Mouse (Mus musculus) ovary, postnatal 10 days (tissue): ENCODE data around the gene Tmem132a.

ENCODE experiments used
- DNase-seq: peaks from one replicate; pipeline ENCODE4 v3.0.0; 2022; ENCODE audit warnings: low spot score

Gene Tmem132a

DNA sequence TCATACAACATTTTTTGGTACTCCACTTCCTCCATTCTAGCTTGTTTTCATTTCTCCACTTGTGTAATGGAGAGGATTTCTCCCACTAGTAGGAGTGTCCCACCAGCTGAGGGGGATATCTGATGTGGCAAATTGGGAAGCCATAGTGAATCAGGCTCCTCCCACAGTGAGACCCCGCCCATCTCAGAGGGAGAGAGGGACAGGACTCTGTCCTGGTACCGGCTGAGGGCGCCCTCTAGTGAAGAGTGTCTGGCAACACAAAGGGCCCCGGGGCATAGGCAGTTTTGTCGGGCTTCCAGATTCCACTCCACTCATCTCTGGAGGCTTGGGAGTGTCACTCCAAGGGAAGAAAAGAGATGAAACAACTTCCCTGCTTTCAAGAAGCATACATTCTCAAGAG lies 38.3 kb downstream of the Tmem132a start:
- DNase-seq = no peak

DNA sequence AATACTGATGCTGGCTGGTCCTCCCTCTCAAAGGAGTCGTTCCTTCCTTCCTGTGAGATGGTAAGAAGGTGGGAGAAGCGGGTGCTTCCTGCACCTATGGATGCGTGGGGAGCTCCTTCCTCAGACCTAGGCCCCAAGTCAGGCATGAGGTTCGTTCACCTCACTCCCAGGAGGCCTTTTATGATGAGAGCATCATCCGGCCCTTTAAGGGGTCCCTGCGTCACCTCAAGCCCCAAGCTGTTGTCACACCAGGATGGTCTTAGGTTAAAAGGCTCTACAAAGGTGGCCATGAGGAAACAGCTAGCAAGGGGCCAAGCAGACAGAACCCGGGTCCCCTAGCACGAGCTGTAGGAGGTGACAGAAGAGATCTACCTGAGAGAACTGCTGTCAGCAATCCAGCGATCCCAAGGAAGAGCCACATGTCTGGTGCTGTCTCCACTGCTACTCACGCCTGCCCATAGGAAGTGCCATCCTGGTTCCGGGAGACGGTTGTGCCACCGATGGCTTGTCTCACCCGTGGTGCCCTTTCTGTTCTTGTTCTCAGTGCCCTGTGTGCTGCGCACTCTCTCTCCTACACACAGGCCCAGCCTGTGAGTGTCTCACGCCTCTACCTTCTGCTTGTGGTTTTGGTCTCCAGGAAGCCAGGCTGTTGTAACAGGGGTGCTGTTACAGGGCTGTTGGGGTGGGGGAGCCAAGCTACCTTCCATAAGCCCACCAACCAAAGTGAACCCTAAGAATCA lies 40.1 kb downstream of the Tmem132a start, which contains the start of gene Cd6:
Gene Cd6 (minus strand): TSS at position 623 of the 740 bp plus-strand sequence.
- no peak for DNase-seq

DNA sequence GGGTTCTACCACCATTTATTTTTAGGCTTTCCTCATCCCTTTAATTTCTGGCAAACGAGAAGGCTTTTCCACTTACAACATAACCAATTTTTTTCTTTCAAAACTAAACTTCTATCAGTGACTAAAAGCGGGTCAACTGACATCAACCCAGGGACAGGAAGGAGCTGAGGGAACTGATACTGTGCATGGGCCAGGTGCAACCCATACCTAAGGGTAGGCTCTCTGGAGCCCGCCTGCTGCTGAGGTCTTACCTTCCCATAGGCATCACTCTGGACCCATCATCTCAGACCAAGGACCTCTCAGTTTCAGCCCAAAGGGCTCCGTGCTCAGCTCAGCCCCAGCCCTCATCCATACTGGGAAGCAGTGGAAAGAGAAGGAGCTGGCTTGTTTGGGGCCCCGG lies 41.4 kb downstream of the Tmem132a start:
- no peak for DNase-seq

DNA sequence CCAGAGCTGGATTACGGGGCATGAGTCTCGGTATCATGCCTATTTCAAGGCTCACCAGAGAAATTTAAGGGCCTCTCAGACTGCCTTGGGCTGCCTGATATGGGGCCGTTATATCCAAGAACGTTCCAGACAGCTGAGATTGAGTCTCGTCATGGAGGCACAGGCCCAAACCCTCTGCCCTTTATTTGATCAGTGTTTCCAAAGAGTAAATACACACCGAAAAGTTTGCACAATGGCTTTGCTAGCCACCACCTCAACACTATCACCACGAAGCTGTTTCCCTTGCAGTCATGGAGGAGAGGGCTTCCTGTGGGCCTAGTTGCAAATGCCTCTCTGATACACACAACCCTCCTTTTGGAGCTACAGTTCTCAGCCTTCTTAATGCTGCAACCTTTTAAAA lies 45.7 kb downstream of the Tmem132a start:
- no peak for DNase-seq

DNA sequence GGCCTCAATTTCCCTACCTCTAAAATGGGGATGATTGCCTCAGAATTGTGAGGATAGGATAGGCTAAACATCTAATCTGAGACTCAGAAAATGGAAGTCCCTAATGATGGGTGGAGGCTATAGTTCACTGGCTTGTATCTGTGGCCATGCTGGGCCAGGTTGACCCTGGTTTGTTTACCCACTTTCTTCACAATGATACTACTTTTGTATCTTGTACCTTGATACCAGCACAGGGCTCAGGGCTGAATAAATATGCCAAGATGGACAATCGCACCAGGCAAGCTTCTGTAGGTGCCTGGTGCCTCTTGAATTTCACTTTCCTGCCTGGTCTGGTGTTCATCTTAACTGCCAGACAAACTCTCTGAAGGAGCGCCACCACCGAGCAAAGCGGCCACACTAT lies 47.2 kb downstream of the Tmem132a start:
- no peak for DNase-seq

DNA sequence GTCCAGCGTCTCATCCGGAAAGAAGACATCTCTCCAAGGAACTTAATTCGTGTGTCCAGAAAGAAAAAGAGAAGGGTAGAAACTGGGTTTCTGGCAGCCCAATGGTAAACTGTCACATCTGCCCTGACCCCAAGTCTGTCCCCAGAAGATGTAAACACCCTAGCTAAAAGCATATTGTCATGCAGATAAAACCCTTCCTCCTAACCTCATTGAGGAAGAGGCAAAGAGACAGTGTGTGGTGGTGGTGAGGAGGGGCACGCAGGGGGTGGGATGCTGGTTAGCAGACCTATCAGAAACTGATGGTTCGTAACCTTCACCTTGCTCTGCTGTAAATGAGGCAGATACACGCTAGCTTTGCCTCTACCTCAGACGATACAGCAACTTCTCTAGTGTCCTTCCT lies 48.4 kb downstream of the Tmem132a start:
- DNase-seq = no peak

DNA sequence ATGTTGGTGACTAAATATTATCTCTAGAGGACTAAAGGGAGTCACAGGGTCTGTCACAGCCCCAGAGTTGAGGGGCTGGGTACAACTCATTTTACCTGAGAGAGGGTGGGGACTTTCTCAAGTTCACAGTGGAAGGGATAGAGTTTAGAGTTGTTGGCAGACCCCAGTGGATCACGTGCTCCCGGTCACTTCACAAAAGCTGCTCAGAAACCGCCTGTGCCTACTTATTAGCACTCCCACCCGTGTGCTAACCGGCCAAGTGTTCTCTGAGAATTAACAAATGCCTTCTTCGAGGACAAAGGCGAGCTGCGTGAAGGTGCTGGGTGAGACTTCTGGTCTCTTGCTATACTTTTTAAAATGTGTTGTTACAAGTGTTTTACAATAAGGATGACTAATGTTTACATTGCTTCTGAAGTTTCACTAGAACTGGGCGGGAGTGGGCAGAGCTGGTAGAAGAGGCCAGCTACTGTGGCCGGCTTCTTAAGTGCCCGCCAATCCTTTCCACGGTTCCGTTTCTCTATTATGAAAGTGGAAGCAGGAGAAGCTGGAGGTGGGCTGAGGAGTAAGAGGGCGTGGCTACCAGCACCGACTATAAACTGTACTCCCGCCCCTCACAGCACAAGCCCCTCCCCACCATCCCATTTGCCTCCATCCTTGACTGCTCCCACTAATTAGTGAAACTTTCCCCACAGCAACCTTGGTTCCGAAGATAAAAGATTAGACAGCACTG lies 51.4 kb downstream of the Tmem132a start:
- no peak for DNase-seq

DNA sequence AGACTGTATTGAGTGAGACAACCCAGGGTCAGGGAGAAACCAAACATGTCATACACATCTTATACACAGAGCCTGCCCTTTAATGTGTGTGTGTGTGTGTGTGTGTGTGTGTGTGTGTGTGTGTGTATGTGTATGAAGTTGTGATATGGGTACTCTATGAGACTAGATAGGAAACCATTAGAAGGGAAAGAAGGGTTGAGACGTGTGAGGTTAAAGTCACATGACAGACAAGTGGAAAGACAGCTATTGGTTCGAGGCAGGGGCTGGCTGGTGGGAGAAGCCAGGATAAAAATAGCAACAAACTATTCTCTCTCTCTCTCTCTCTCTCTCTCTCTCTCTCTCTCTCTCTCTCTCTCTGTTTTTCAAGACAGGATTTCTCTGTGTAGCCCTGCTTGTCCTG lies 53.3 kb downstream of the Tmem132a start:
- DNase-seq = no peak

DNA sequence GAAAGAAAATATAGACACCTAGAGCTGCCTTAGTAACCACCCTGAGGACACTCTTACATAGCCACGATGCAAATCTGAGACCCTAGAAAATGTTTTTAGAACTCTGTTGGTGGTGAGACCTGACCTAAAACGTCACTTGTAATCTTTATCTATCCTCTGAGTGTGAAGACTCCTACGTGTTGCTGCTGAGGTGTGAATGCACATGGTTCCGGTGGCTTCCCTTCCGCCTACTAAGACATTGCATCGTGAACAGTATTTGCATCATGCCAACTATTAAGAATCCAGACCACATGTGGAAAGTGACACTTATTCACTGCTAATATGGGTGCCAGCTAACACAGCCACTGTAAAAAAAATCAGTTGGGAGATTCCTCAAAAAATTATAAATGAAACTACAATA lies 53.9 kb downstream of the Tmem132a start:
- no peak for DNase-seq

DNA sequence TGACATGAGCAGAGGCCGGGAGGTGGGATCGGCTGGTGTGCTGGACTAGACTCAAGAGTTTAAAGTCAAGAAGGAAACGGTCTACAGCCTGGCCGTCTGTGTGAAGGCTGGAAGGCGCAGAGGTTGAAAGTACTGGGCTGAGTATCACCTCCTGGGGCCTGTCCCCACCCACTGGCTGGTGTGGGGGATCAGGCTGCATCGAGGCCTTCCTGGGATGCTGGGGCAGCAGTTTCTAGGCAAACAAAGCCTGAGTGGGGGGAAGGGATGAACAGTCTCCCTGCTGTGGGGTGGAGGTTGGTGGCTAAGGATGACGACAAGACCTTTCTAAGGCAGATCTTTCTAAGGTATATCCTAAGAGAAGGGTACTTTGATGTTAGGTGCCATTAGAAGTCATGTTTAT lies 55.8 kb downstream of the Tmem132a start:
- DNase-seq = no peak

DNA sequence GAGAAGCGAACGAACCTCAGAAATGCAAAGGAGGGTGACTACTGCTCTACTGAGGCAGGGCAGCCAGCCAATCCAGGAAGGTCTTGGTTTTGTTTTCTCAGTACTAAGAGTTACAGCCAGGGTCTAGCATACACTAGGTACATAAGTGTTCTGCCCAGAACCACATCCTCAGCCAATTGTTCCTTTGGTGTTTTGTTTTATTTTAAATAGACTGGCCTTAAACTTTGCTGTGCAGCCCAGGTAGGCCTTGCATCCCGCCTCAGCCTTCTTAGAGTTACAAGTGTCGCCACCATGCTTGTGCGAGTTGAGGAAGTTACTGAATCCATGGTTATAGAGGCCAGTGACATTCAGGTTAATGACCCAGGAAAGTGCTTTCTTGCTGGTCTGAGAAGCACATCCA lies 56.7 kb downstream of the Tmem132a start:
- no peak for DNase-seq

DNA sequence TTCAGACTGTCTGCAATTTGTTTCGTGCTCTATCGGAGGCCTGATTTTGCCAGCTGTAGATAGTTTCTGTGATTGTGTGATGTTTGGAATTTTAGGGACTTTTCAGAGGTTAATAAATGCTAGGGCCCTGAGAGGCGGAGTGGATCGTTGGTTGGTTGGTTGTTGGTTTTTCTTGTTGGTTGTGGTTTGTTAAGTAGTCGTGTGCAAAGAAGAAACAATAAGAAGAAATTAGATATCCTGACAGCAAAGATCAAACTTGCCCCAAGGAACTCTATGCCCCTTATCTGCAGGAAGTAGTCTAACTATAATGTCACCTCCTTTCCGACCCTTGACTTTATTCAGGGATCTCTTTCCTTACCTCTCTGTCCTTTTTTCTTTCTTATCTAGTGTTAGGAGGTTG lies 58.3 kb downstream of the Tmem132a start:
- no peak for DNase-seq

DNA sequence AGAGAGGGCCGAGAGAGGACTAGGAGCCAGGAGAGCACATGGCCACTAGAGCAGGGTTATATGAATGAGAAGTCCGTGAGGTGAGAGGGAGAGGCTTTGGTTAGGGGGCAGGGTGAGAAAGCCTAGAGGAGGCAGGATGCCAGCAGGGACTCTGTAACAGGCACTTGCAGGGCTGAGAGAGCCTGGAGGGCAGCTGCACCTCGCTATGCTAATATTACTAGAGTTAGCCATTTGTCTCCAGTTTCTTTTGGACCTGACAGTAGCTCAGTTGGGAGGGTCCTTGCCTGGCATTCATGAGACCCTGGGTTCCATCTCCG lies 59.6 kb downstream of the Tmem132a start:
- DNase-seq = no peak

DNA sequence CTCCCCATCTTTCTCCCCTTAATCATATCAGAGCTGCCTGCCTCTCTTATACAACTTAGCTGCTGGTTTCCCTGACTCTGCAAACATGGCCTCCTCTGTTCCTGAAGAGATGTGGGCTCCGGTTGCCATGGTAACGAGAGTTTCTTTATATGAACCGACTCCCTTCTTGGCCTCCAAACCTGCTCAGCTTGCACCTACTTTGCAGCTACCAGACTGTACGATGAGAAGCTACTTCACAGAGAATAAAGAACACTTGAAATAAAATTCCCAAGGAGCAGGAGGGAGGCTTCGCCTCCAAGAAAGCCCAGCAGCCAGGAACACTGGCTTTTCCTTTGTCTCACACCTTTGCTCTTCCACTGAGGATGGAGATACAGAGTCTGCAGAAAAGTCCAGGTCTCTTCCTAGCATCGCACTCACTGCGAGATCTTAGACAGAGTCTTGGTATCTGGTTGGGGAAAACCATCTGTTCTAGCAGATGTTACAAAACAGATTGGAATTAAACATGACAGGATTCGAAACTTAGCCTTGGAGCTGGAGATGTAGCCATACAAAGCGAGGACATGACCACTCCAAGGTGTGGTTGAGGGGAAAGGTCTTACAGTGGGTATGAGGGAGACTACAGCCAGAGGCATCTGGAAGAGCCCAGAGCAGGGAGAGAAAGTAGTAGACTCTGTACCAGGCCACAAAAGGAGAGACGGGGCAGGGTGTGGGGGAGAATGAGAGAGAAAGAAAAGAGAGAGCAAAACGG lies 60.1 kb downstream of the Tmem132a start:
- no peak for DNase-seq

DNA sequence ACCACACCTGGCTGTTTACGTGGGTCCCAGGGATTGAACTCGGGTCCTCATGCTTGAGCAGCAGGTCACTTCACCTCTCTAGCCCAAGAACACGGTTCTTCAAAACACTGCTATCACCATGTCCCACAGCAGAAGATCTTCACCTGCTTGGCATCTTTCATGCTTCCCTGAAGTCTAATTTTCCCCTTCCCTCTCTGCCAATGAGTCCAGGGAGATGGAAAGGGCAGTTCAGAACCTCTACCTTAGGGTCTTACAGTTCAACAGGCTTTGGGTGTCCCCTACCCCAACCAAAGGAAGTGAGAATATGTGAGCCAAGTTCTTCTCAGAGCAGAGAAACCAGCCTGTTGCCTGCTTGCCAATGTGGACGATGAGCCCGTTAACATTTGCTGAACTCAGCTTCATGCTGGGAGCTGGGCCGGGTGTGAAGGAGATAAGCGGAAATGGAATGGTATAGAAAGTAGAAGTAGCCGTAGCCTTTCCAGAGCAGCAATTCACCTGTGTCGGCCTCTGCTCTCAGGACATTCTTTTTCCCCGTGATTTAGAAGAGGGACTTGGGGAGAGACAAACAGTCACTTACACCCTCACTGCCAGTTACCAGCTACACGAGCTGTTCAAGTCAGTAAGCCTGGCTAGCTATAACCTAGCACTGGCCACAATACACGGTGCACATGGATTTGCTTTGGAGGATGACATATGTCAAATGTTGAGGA lies 61.1 kb downstream of the Tmem132a start:
- no peak for DNase-seq
